18 mouse cellular contexts compared by ENCODE assay signal in genomic region chr17:46571005-46571404, GRCm38 (mm10). TPM values are rescaled to one million over a fixed set of nuclear protein-coding genes. Genes with fewer than 3 reads are reported as not detected.
A peak's percentile ranks its signal among the peaks of the same experiment; 100 is the strongest.
DNase-seq lines count a peak whose midpoint lies in the region; ATAC-seq and TF ChIP-seq lines count a peak whose summit lies in the region.
"Had no signal": no experiment of that assay in that cellular context is flagged by ENCODE, and none has a peak within 500 bp of the region (broad histone marks: within the 10 kb centered on the region; RNA-seq: fewer than 3 reads in every experiment).

No protein-coding gene starts in this region.

- no peak for ATAC-seq in heart, embryonic 12.5 days (ENCODE audit: insufficient number of reproducible peaks, low FRiP score)
- no peak for ATAC-seq in kidney, embryonic 15.5 days (replicated peaks; ENCODE audit: low FRiP score)
- no peak for ATAC-seq in stomach, postnatal 0 days (ENCODE audit: low FRiP score, low TSS enrichment)
- ATAC-seq in forebrain, embryonic 11.5 days (replicated peaks; ENCODE audit: low FRiP score) = no peak
- ATAC-seq: forebrain, postnatal 0 days; liver, postnatal 0 days; midbrain, embryonic 13.5 days had no signal

- 51% methylated on average over 11 of the region's 11 CpGs for WGBS in heart, adult 2 months
- WGBS in heart, embryonic 12.5 days = 74% methylated on average over 11 of the region's 11 CpGs
- 84% methylated on average over 11 of the region's 11 CpGs for WGBS in kidney, embryonic 15.5 days
- WGBS in thymus, adult 2 months = 84% methylated on average over 11 of the region's 11 CpGs
- WGBS in stomach, postnatal 0 days = 80% methylated on average over 11 of the region's 11 CpGs
- WGBS in forebrain, embryonic 11.5 days = 91% methylated on average over 11 of the region's 11 CpGs

- no peak for TF ChIP-seq EP300 in heart, adult 2 months (IDR thresholded peaks at IDR 0.05; ENCODE audit: insufficient read depth, low read depth, low read length)
- no peak for TF ChIP-seq EP300 in stomach, postnatal 0 days (optimal IDR thresholded peaks at IDR 0.05)

- intact Hi-C loops in heart, adult 2 months (cut with DNase I) = no loop called here

- no peaks in the 10 kb centered on the region for H3K36me3 ChIP-seq in heart, adult 2 months (ENCODE audit: control insufficient read depth, insufficient read depth, low read length)
- peaks cover 96% of the 10 kb centered on the region for H3K36me3 ChIP-seq in heart, embryonic 12.5 days
- peaks cover 97% of the 10 kb centered on the region for H3K36me3 ChIP-seq in kidney, embryonic 15.5 days
- no peaks in the 10 kb centered on the region for H3K36me3 ChIP-seq in thymus, adult 2 months (ENCODE audit: control insufficient read depth, insufficient read depth, low read length)
- peaks cover 27% of the 10 kb centered on the region for H3K36me3 ChIP-seq in stomach, postnatal 0 days (ENCODE audit: control insufficient read depth, insufficient read depth, low read length)
- peaks cover 11% of the 10 kb centered on the region; the same call in 1 of the 2 replicates for H3K36me3 ChIP-seq in forebrain, embryonic 11.5 days (ENCODE audit: control insufficient read depth, insufficient read depth, low read length)

- DNase-seq in heart, adult 2 months = no peak
- DNase-seq in kidney, adult 8-10 months = no peak
- no peak for DNase-seq in thymus, adult 2 months
- DNase-seq in thymus, postnatal 36 days = no peak
- no peak for DNase-seq in stomach, postnatal 0 days (ENCODE audit: low spot score)
- DNase-seq in forebrain, embryonic 11.5 days (ENCODE audit: low spot score) = no peak
- DNase-seq: cerebellum, adult 2 months; forebrain, postnatal 0 days; kidney, adult 18-20 months; kidney, postnatal 4 days; liver, postnatal 0 days; right cerebral cortex, postnatal 4 days had no signal

- H3K27me3 ChIP-seq in heart, adult 2 months (ENCODE audit: control insufficient read depth, insufficient read depth, low read length) = no peaks in the 10 kb centered on the region
- H3K27me3 ChIP-seq in heart, embryonic 12.5 days (replicated peaks) = no peaks in the 10 kb centered on the region
- no peaks in the 10 kb centered on the region for H3K27me3 ChIP-seq in kidney, embryonic 15.5 days
- H3K27me3 ChIP-seq in thymus, adult 2 months (ENCODE audit: control insufficient read depth, insufficient read depth, low read length) = no peaks in the 10 kb centered on the region
- no peaks in the 10 kb centered on the region for H3K27me3 ChIP-seq in stomach, postnatal 0 days (ENCODE audit: control insufficient read depth, insufficient read depth, low read length)
- H3K27me3 ChIP-seq in forebrain, embryonic 11.5 days (ENCODE audit: control insufficient read depth, insufficient read depth, low read length) = no peaks in the 10 kb centered on the region
- H3K27me3 ChIP-seq: midbrain, embryonic 13.5 days; neural tube, embryonic 12.5 days had no signal

- no peak overlapping the region for H3K9ac ChIP-seq in heart, adult 2 months (ENCODE audit: low read depth, low read length)
- H3K9ac ChIP-seq in heart, embryonic 12.5 days = no peak overlapping the region
- H3K9ac ChIP-seq in kidney, embryonic 15.5 days = no peak overlapping the region
- no peak overlapping the region for H3K9ac ChIP-seq in stomach, postnatal 0 days (ENCODE audit: low read length)
- no peak overlapping the region for H3K9ac ChIP-seq in forebrain, embryonic 11.5 days (ENCODE audit: low read length)
- H3K9ac ChIP-seq: forebrain, postnatal 0 days; hindbrain, embryonic 14.5 days; liver, postnatal 0 days; midbrain, embryonic 13.5 days; neural tube, embryonic 12.5 days had no signal

- H3K4me3 ChIP-seq in heart, adult 2 months = no peak overlapping the region
- H3K4me3 ChIP-seq in heart, embryonic 12.5 days = no peak overlapping the region
- H3K4me3 ChIP-seq in kidney, embryonic 15.5 days (replicated peaks) = no peak overlapping the region
- H3K4me3 ChIP-seq in thymus, adult 2 months (ENCODE audit: control insufficient read depth, insufficient read depth, low read length) = no peak overlapping the region
- no peak overlapping the region for H3K4me3 ChIP-seq in stomach, postnatal 0 days (ENCODE audit: low read depth, low read length)
- H3K4me3 ChIP-seq in forebrain, embryonic 11.5 days (ENCODE audit: low read depth, low read length) = no peak overlapping the region
- H3K4me3 ChIP-seq: limb, embryonic 10.5 days; midbrain, embryonic 13.5 days; neural tube, embryonic 12.5 days had no signal

- no peaks in the 10 kb centered on the region for H3K79me2 ChIP-seq in heart, adult 2 months (replicated peaks; ENCODE audit: control insufficient read depth, insufficient read depth, low read length)

- peaks cover 4% of the 10 kb centered on the region for H3K4me1 ChIP-seq in heart, adult 2 months (ENCODE audit: control insufficient read depth, insufficient read depth, low read length)
- no peaks in the 10 kb centered on the region for H3K4me1 ChIP-seq in heart, embryonic 12.5 days (replicated peaks)
- H3K4me1 ChIP-seq in kidney, embryonic 15.5 days = no peaks in the 10 kb centered on the region
- no peaks in the 10 kb centered on the region for H3K4me1 ChIP-seq in thymus, adult 2 months (replicated peaks; ENCODE audit: control insufficient read depth, insufficient read depth, low read length)
- H3K4me1 ChIP-seq in stomach, postnatal 0 days (replicated peaks; ENCODE audit: control insufficient read depth, insufficient read depth) = no peaks in the 10 kb centered on the region
- H3K4me1 ChIP-seq in forebrain, embryonic 11.5 days (replicated peaks; ENCODE audit: control insufficient read depth, insufficient read depth, low read length) = no peaks in the 10 kb centered on the region
- H3K4me1 ChIP-seq: limb, embryonic 10.5 days; midbrain, embryonic 13.5 days; neural tube, embryonic 12.5 days had no signal

- no peak for TF ChIP-seq CTCF in heart, adult 2 months (IDR thresholded peaks at IDR 0.05)
- no peak for TF ChIP-seq CTCF in thymus, adult 2 months (IDR thresholded peaks at IDR 0.05; ENCODE audit: borderline replicate concordance, control insufficient read depth, extremely low read depth, insufficient read depth, low read length, poor library complexity)
- TF ChIP-seq CTCF in stomach, postnatal 0 days (IDR thresholded peaks at IDR 0.05; ENCODE audit: low read depth) = no peak

- H3K9me3 ChIP-seq in heart, embryonic 12.5 days (replicated peaks) = no peaks in the 10 kb centered on the region
- no peaks in the 10 kb centered on the region for H3K9me3 ChIP-seq in kidney, embryonic 15.5 days (replicated peaks)
- H3K9me3 ChIP-seq in stomach, postnatal 0 days (ENCODE audit: control insufficient read depth, low read length) = no peaks in the 10 kb centered on the region
- no peaks in the 10 kb centered on the region for H3K9me3 ChIP-seq in forebrain, embryonic 11.5 days (ENCODE audit: control insufficient read depth, low read length)
- H3K9me3 ChIP-seq: limb, embryonic 10.5 days; midbrain, embryonic 13.5 days; neural tube, embryonic 12.5 days had no signal

- peak; percentile 46 for TF ChIP-seq POLR2A in heart, adult 2 months (IDR thresholded peaks at IDR 0.05; ENCODE audit: insufficient read depth, low read depth, low read length)
- TF ChIP-seq POLR2A in thymus, adult 2 months (IDR thresholded peaks at IDR 0.05; ENCODE audit: control insufficient read depth, extremely low read depth, insufficient read depth, low read length, poor library complexity) = 0 out of 2 replicates have a peak, but pooled peaks have one; percentile 21

- H3K4me2 ChIP-seq in heart, embryonic 12.5 days = no peak overlapping the region
- no peak overlapping the region for H3K4me2 ChIP-seq in kidney, embryonic 15.5 days
- no peak overlapping the region for H3K4me2 ChIP-seq in stomach, postnatal 0 days (replicated peaks; ENCODE audit: low read depth)
- no peak overlapping the region for H3K4me2 ChIP-seq in forebrain, embryonic 11.5 days (ENCODE audit: low read depth, low read length, severe bottlenecking)
- H3K4me2 ChIP-seq: hindbrain, embryonic 14.5 days; midbrain, embryonic 13.5 days; neural tube, embryonic 12.5 days had no signal

- peak overlapping the region; percentile 51 for H3K27ac ChIP-seq in heart, adult 2 months
- H3K27ac ChIP-seq in heart, embryonic 12.5 days (ENCODE audit: poor library complexity, severe bottlenecking) = no peak overlapping the region
- 0 out of 2 replicates have a peak overlapping the region, but pooled peaks have one; percentile 1 for H3K27ac ChIP-seq in kidney, embryonic 15.5 days
- H3K27ac ChIP-seq in thymus, adult 2 months (ENCODE audit: control insufficient read depth, insufficient read depth, low read length) = no peak overlapping the region
- H3K27ac ChIP-seq in stomach, postnatal 0 days (replicated peaks) = peak overlapping the region; percentile 69
- H3K27ac ChIP-seq in forebrain, embryonic 11.5 days (ENCODE audit: low read depth, low read length) = no peak overlapping the region
- H3K27ac ChIP-seq: limb, embryonic 10.5 days; midbrain, embryonic 13.5 days; neural tube, embryonic 12.5 days had no signal

RNA-seq across cellular contexts. Expression of gene Srf, which starts 15.0 kb away (rescaled TPM):
- total RNA-seq in heart, adult 2 months (2021) = 100 to 1,000 TPM in 1 of 2 experiments, 10 to 100 TPM in 1; 91.5 to 106 TPM
- 223 and 227 TPM in 2 replicates for polyA plus RNA-seq in heart, adult 2 months (2012; rRNA removed)
- 15.0 and 17.5 TPM in 2 replicates for polyA plus RNA-seq in heart, embryonic 12.5 days (2016; fragmentation: Nextera tagmentation; extraction: Ambion mirVana)
- 9.1 and 9.5 TPM in 2 replicates for polyA plus RNA-seq in kidney, embryonic 15.5 days (2015; fragmentation: Nextera tagmentation; extraction: Ambion mirVana)
- polyA plus RNA-seq in thymus, adult 2 months (2012; rRNA removed) = 297 and 310 TPM in 2 replicates
- 3.7 and 4.3 TPM in 2 replicates for polyA plus RNA-seq in stomach, postnatal 0 days (2015; fragmentation: Nextera tagmentation; extraction: Ambion mirVana)
- polyA plus RNA-seq in forebrain, embryonic 11.5 days (2014; fragmentation: Nextera tagmentation; extraction: Ambion mirVana) = 5.0 and 5.2 TPM in 2 replicates

RNA-seq across cellular contexts. Expression of gene Cul9, which starts 24.8 kb away (rescaled TPM):
- total RNA-seq in heart, adult 2 months (2021) = 10 to 100 TPM; 21.6 to 21.9 TPM
- 20.1 and 22.7 TPM in 2 replicates for polyA plus RNA-seq in heart, adult 2 months (2012; rRNA removed)
- 7.2 and 7.4 TPM in 2 replicates for polyA plus RNA-seq in heart, embryonic 12.5 days (2016; fragmentation: Nextera tagmentation; extraction: Ambion mirVana)
- polyA plus RNA-seq in kidney, embryonic 15.5 days (2015; fragmentation: Nextera tagmentation; extraction: Ambion mirVana) = 5.3 and 5.8 TPM in 2 replicates
- 21.8 and 22.0 TPM in 2 replicates for polyA plus RNA-seq in thymus, adult 2 months (2012; rRNA removed)
- 1.9 and 2.6 TPM in 2 replicates for polyA plus RNA-seq in stomach, postnatal 0 days (2015; fragmentation: Nextera tagmentation; extraction: Ambion mirVana)
- 3.4 and 4.0 TPM in 2 replicates for polyA plus RNA-seq in forebrain, embryonic 11.5 days (2014; fragmentation: Nextera tagmentation; extraction: Ambion mirVana)

RNA-seq across cellular contexts. Expression of gene Ptk7, which starts 58.3 kb away (rescaled TPM):
- 1 to 10 TPM; 2.6 TPM for total RNA-seq in heart, adult 2 months (2021)
- polyA plus RNA-seq in heart, adult 2 months (2012; rRNA removed) = 2.8 and 3.1 TPM in 2 replicates
- polyA plus RNA-seq in heart, embryonic 12.5 days (2016; fragmentation: Nextera tagmentation; extraction: Ambion mirVana) = 68.5 and 71.4 TPM in 2 replicates
- polyA plus RNA-seq in kidney, embryonic 15.5 days (2015; fragmentation: Nextera tagmentation; extraction: Ambion mirVana) = 120 and 138 TPM in 2 replicates
- polyA plus RNA-seq in thymus, adult 2 months (2012; rRNA removed) = 11.9 and 15.8 TPM in 2 replicates
- polyA plus RNA-seq in stomach, postnatal 0 days (2015; fragmentation: Nextera tagmentation; extraction: Ambion mirVana) = 29.4 and 32.1 TPM in 2 replicates
- polyA plus RNA-seq in forebrain, embryonic 11.5 days (2014; fragmentation: Nextera tagmentation; extraction: Ambion mirVana) = 40.8 and 43.3 TPM in 2 replicates

Comparison
In these comparisons a context has a peak if more than half of its experiments do, and no peak if none do; other contexts are left out.
1. H3K27ac ChIP-seq: peak in heart, adult 2 months (single experiment), kidney, embryonic 15.5 days (single experiment) and stomach, postnatal 0 days (single experiment); none in heart, embryonic 12.5 days (single experiment), thymus, adult 2 months (single experiment) and forebrain, embryonic 11.5 days (single experiment).
2. RNA of gene Srf, which starts 15.0 kb away (polyA plus RNA-seq): 297 to 310 TPM in thymus, adult 2 months and 223 to 227 TPM in heart, adult 2 months; 15.0 to 17.5 TPM in heart, embryonic 12.5 days, 9.1 to 9.5 TPM in kidney, embryonic 15.5 days, 5.0 to 5.2 TPM in forebrain, embryonic 11.5 days and 3.7 to 4.3 TPM in stomach, postnatal 0 days; every median in the first group is over 10 times any median in the second.